Mouse (Mus musculus): ENCODE results near the gene Armh2.

The Armh2 gene

DNA sequence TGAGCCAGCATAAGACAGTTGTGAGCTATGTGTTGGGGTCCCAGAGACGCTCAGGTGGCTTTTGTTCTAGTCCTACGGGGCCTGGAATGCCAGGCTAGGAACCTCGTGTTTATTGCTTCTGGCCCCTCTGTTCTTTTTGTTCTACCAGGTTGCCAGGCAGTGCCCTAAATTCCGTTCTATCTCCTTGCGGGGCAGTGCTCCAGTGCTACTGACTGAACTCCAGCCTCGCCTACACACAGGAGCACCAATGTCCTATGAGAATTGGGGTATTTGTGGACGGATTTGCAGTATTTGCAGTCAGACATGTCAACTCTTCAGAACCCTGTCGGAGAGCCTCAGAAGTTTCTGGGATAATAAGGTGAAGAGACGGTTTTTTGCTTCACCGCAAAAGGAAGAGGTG is at the start of gene Armh2:
Gene Armh2, plus strand, starts transcription at position 205 of the 400 bp plus-strand sequence.
- DNase-seq = no peak

DNA sequence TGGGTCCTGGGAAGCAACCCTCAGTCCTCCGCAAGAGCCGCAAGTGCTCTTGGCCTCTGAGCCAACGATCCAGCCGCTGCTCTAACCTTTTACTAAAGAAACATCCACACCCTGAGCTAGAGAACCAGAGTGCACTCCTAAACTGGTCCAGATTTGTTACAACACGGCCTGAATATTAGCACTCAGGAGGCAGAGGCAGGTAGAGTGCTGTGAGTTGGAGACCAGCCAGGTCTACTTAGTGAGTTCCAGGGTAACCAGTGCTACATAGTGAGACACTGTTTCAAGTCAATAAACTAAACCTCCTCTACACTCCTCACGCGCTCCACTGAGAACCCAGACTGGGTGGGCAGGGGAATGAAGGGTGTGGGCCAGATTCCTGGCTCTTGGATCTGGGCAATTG is 47.7 kb upstream of the Armh2 start:
- DNase-seq = no peak

DNA sequence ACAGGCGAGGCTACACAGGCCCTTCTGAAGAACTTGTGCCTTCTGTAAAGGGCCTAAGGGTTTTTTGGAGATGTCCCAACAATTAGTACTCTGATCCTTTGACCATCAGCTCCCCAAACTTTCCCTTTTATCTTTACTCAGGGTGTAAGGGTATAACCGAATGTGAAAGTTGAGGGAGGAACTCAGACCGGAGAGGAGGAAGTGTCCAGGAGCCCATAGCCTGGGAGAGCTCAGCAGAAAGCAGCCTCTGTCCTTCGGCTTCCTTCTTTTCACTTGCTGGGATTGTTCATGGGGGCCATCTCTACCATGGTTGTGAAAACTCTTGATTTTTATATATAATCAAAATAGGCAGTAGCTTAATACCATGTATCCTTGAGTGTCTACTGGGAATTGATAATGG is 42.3 kb upstream of the Armh2 start:
- DNase-seq = no peak

DNA sequence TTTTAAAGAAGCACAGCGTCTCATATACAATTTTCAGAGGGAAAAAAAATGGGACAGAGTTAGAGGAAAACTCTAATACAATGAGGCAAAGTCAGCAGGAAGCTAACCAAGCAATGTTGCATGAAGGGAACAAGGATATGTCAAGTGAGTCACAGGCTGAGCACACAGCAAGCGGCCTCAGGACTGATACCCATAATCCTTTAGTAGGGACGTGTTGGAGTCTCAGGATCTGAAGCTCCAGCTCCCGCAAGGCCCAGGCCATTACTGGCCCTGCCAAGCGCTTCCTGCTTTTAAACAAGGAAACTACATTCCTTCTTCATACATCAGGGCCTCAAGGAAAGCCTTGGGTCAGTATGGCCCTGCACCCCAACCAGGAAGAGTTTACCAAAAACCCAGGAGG is 38.9 kb upstream of the Armh2 start:
- no peak for DNase-seq

DNA sequence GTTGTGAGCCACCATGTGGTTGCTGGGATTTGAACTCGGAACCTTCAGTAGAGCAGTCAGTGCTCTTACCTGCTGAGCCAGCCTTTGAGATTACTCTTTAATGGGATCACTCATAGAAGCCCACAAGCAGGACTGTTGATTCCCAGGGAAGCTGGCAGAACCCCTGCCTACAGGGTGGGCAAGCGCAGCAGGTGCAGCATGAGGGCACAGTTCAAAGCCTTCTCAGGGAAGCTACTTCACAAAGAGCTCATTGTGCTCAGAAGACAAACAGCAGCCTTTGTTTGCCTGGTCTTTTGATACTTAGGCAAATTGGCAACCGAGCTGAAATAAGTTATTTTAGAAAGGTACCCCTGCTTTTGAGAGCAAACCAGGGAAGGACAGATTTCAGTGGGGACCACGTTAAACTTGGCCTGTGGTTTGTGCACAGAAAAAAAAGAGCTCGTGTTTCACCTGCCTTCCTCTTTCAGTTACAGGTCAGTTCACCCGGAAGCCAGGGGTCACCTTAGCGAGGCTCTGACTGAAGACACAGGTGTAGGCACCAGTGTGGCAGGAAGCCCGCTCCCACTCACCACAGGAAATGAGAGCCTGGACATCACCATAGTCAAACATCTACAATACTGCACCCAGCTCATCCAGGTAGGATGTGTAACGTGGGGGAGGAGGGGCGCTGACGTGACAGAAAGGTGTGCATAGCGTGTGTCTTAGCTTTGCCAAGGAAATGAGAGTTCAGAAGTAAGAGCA is 31.2 kb upstream of the Armh2 start:
- no peak for DNase-seq

DNA sequence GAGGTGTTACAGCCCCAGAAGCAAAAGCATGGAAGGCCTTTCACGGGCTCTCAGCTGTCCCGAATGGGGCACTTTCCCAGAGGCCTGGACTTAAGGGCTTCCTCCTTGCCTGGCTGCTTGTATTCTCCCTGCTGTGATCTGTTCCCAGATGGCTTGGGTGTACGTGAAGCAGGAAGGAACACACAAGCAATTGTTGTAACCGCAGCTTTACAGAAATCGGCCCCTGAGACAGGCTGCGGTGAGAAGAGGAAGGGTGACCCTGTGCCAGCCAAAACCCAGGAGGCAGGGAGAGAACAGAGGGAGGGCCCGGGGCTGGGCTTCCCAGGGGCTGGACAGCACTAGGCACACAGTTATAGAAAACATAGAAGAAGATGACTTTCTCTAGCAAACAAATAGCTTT is 30.1 kb upstream of the Armh2 start:
- no peak for DNase-seq

DNA sequence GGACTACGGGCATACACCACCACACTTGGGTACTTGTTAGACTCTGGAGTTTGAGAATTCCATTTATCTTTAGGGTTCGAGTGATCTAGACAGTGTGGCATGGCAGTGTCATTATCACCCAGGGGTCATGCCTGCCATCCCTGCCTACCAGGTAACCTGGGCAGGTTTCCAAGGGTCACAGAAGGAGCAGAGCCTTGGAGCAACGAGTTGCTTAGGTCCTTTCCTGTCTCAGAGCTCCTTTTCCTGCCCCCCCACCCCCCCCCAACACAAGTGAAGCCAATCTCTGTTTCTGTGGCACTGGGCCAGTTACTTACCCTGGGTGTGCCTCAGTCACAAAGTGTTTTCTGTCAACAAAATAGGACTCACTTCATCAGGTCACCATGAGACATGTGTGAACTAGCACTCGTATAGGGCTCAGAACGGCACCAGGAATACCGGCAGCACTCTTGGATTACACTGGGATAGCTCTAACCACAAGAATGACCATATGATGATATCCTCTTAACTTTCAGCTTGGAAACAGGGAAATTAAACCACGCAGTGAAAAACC is 28.4 kb upstream of the Armh2 start:
- peak; percentile 47 to 58 for DNase-seq

DNA sequence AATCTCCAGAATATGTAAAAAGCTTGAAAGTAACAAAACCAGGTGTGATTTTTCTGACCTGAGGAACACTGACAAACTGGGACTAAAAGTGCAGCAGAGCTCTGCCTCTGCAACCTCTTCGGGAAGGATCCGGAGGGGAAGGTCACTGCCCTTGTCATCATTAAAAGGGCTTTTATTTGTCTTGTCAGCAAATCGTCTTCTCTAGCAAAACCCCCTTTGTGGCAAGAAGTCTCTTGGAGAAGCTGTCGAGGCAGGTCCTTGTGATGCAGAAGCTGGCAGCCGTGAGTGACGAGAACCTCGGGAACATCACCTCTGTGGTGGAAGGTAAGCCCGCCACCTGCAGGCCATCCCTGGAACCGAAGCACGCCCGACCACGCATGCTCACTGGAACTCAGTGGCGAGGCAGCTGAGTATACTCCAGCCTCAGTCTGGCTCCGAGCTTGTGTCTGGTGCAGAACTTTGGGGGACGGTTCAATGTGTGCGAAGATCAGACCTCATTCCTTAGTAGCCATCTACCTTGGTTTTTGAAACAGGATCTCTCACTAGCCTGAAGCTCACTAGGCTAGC is 27.5 kb upstream of the Armh2 start:
- peak; percentile 88 to 92 for DNase-seq

DNA sequence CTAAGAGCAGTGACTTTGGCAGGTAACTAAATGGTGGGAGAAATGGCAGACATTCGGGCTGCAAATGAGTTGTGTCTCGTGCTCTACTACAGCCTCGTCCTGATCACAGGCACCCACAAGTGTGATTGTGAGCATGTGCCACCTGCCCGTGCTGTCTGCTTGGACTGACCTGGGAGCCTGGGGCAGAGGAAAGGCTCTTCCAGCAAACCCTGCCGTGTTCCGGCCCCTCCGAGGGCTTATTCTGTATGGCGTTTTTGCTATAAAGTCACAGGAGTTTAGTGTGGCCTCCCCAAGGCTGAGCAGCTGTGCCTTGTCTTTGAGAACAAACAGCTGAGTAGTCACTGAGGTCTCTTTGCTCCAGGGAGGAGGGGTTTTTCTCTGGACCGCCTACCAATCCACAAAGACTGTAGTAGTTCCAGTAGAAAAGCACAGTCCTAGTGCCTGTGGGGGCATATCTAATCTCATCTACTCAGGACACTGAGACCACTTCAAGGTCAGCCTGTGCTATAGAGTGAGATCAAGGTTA is 26.6 kb upstream of the Armh2 start:
- DNase-seq = no peak

DNA sequence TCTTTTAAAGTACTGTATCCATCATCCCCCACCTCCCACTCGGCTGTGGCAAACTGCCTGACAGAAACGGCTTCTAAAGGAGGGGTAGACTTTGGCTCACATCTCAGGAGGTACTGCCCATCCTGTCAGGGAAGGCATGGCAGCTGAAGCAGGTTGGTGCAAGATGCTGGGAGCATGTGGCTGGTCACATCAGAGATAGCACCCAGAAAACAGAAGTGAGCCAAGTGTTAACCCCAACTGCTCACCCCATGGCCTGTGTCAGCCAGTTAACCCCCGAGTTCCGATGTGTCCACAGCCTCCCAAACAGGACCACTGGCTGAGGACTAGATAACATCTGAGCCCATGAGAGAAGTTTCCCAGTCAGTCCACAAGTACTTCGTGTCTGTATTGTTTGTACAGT is 25.4 kb upstream of the Armh2 start:
- no peak for DNase-seq

DNA sequence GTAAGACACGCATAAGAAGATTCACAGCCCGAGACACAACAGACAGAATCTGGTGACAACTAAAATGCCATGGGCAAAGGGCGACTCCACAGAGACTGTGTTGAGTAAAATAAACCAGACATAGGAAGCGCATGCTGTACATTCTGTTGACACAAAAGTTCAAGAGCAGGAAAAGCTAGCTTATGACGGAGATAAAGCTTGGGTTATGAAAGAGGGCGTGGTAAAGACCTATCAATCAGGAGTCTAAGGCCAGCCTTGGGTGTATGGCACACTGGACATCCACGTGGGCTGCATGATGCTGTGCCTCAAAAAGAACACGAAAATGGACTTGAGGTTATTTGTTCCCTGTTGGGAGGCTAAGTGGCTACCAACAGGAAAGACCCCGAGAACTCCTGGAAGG is 24.6 kb upstream of the Armh2 start:
- DNase-seq = no peak

DNA sequence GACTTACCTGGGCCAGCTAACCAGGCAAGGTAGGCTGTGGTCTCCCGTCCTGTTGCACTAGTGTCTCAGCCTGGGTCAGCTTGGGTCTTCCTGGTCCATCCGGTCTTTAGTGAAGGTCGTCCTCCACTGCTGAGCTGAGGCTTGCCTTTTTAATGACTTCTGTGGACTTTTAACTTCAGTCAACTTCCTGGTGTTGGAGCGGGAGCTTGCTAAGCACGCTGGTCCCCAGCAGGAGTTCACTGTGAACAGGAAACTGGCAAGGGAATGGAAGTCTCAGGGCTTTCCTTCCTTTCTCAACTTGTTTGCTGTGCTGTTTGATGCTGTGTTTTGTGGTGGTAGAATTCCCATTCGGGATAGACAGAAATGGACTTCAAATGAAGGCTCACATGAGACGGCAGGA is 23.4 kb upstream of the Armh2 start:
- DNase-seq = no peak

DNA sequence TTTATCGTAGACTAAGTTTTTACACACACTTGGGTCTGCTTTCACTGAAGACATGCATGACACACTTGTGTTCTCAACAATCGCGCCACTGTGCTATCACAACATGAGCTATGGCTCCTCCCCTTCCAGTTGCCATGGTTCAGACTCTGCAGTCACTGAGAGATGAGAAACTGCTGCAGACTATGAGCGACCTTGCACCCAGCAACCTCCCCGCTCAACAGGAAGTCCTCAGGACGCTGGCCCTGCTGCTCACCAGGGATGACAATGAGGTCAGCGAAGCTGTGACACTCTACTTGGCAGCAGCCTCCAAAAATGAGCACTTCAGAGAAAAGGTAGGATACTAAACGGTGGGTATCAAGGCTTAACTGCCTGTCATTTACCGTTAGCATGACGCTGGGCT is 19.5 kb upstream of the Armh2 start:
- peak; percentile 8 to 48 for DNase-seq

DNA sequence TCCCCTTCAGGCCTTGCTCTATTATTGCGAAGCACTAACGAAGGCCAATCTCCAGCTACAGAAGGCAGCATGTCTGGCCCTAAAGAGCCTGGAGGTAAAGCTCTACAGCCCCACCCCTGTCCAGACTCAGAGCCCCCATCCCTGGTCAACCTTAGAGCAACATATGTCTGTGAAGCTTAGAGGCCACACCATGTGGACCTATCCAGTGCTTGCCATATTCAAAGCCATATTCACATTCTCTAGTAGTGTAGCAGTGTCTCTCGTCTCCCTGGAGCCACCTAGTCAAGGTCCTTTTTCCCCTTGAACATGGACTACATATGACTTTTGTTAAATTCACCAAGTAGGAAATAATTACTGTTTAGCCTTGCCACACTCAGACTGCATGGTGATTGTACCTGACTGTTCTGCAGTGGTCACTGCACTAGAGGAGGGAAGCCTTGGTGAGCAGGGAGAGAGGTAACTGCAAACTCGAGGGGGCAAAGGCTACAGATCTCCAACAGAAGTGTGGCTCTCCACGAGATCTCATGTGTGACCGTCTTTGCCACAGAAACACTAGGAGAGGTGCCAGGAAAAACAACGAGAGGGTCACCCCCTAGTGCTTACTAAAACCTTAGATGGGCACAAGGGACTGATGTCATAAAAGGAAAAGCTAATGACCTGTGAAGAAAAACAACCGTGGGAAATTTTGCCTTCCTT is 17.2 kb upstream of the Armh2 start:
- DNase-seq = peak; percentile 18 to 54

DNA sequence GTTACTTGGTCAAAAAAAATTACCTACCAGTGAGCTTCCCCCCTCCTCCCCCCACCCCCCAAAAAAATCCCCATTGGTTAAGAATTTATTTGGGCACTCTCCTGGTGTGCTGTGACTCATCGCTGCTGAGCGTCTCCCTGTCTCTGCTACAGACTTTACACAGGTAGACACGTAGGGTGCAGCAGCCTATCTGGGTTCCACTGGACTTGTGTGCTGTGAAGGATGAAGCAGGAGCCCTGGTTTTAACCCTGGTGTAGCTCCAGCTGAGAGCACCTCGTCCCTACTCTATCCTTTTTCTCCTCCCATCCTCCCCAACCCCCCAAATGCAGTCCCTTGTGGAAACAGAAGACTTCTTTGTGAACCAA is 16.7 kb upstream of the Armh2 start:
- DNase-seq = no peak

DNA sequence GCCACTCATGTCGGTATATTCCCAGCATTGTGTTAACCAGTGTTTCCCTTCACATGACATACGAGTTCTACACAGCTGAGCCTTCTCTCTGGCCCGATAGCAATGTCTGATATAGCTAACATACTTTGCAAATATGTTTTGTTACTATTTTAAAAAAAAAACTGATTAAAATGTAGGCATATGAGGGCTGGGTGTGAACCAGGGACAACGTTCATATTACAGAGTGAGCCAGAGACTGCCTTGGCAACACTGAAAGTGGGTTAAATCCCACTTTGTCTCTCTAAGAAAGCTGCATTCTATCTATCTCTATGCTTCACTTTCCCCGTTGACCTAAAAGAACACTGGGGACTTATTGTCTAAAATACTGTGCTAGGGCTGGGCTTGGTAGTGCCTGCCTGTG is 11.9 kb upstream of the Armh2 start:
- no peak for DNase-seq

DNA sequence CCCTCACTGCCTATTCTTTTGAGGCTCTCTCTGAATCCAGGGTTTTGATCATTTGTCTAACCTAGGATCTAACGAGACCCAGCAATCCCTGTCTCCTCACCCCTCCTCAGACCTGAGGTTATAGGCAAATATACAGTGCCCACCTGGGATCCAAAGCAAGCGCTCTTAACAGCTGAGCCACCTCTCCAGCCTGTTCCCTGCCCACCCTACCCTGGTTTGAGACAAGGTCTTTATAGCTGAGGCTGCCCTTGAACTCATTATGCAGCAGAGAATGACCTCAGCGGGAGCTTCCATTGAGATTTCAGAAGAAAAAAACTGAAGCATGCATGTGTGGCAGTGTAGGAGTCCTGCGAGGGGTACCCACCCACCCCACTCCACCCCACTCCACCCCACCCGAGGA is 6.5 kb upstream of the Armh2 start:
- no peak for DNase-seq

DNA sequence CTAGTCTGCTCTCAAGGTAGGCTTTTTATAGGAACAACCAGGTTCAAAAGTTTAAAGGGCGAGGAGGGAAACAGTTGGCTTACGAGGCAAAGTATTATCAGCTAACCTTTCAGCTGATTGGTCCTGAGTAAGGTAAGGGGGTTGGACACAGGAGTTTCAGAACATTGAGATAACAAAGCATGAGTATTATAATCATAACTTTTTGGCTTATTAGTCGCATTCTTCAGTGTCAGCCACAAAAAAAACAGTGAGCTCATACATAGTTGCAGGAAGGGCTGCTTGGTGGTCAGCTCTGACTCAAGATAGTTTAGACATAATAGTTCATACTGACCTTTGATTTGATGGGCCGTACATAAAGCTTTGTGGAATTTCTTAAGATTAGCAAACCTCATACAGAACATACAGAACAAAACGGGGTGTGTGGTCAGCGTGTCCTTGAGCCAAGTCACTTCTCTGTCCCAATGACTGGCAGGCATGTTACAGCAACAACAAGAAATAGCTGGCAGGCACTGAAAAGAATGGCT is 5.4 kb upstream of the Armh2 start:
- no peak for DNase-seq

DNA sequence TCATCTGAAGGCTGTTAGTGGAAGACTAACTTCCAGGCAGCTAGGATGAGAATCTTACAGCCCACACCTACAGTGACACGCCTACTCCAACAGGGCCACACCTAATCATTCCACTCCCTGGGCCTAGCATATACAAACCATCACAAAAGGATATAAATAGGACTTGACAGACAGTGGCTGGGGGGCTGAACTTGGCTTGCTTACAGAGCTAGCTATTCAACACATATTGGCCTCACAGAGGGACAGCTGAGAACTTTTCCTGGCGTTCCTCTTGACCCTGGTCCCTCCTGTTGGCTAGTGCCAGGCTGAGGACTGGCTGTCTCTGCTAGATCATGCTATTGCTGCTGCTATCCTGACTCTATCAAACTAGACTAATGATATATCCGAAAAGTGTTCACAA is 6.8 kb downstream of the Armh2 start:
- DNase-seq = no peak

DNA sequence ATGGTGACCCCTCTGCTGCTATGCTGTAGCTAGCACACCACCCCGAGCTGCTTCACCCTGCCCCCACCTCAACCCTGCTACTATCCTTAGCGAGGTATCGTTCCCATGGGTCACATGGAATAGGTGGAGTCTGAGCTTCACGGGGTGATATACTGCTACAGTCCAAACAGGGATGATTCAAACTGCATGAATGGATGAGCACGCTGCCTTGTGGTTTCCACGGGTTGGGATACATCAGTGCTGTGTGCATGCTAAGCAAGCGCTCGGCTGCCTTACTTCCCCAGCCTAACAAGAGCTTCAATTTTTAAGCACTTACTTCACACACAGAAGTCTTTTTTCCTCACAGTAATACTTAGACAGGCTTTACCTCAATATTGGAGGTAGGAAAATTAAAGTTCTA is 9.8 kb downstream of the Armh2 start:
- no peak for DNase-seq

DNA sequence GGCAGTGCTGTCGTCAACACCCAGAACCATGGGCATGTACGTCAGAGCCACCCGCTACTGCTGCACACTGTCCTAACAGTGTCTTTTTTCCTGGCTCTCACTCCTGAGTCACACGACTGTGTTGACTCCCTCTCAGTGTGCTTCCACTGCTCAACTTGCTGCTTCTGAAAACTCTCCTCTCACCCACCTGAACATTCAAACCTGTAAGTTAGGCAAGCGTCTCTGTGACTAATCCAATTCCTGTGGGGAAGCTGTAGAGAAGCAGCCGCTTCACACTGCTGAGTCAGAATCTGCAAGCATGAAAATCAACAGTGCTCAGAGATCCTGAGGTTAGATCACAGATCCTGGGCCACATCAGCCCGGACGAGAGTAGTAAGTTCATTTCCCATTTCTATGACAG is 10.4 kb downstream of the Armh2 start:
- no peak for DNase-seq

DNA sequence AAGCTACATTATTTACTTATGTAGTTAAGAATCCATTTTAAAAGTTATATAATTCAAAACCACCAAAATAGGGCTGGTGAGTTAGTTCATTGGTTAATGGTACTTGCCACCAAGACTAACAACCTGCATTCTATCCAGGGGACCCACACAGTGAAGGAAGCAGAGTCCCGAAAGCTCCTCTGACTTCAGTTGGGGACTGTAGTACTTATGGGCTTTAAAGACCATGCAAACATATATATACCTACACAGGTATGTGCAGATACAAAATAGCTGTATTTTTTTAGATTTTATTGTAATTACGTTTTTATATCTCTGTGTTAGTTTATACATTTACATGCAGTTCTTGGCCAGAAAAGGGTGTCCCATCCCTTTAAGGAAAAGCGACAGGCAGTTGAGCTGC is 15.7 kb downstream of the Armh2 start:
- DNase-seq = no peak

DNA sequence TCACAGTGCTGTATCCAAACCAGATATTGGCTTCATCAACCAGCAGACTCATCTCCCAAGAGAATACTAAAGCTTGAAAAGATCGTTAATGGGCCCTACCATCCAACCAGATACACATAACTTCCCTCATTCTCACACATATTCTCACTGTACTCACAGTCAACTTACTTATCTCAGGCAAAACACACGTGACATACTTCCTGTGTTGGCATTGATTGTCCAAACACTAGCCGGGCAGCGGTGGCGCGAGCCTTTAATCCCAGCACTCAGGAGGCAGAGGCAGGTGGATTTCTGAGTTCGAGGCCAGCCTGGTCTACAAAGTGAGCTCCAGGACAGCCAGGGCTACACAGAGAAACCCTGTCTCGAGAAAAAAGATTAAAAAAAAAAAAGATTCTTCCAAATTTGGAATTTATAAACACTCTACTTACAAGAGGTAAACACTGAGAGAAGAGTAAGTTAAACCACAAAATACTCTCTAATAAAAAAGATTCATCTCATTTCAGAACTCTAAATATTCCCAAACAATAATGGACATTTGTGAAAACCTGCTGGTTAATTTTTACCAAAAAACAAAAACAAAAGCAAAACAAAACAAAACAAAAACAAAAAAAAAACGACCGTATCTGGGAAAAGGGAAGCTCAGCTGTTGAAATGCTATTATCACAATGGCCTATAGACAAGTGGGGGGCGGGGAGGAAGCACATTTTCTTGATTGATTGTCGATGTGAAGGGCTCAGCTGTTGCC is 17.0 kb downstream of the Armh2 start:
- DNase-seq = no peak

All from kidney, postnatal 25 days (tissue).